Mouse (Mus musculus) MN1 (cell line): ENCODE measurements around the gene Mb21d2.
A peak's percentile ranks its signal among the peaks of the same experiment; 100 is the strongest.

ENCODE experiments used
- DNase-seq: peaks from one replicate; pipeline ENCODE4 v3.0.0-alpha.2; 2016; ENCODE audit warnings: low spot score

Mb21d2 gene

GRCm38 (mm10) chr16:28899161-28899540 is 30.3 kb downstream of the Mb21d2 start:
- DNase-seq = no peak

DNA sequence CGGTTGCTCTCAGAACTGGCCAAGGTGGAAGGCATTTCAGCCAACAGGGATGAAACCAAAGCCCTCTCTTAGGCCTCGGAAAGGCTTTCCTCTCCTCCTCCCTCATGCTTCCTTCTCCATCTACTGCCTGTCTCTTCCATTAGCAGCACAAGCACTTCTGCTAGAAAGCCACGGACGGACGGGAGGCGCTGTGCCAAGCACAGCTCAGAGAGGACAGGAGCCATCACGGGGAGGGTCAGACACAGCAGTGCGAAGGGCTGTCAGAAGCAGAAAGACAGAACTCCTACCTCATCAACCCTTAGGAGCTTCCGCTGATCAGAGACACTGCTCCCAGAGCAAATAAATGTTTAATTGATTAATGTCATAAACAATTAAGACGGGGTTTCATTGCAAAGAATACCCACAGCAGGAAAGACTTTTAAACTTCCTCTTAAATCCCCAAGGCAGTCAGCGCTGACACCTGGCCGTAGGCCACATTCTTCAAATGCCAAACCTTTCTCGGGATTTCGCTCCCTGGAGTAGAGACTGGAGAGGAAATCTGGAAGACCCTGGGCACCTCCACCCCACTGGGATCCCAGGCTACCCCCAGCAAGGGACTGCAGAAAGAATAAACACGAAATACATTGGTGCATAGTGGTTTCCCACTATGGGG is 30.8 kb downstream of the Mb21d2 start:
- DNase-seq = no peak

GRCm38 (mm10) chr16:28896571-28896970 is 32.9 kb downstream of the Mb21d2 start:
- no peak for DNase-seq

GRCm38 (mm10) chr16:28894872-28895271 is 34.6 kb downstream of the Mb21d2 start:
- DNase-seq = no peak

DNA sequence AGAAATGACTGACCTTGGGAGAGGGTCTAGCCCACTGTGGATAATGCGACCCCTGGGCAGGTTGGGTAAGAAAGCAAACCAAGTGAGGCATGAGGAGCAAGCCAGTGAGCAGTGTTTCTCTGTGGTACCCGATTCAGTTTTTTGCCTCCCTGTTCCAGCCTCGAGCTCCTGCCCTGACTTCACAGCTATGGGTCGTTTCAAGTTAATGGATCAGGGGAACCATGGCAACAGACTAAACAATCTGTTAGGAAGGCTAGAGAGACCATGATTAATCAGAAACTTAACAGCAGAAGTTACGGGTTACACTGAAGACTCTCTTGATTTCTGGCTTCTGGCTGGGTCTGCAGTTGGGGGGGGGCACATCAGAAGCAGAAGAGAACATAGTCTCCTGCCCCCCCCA is 36.2 kb downstream of the Mb21d2 start:
- DNase-seq = no peak

GRCm38 (mm10) chr16:28886201-28886745 is 43.2 kb downstream of the Mb21d2 start:
- DNase-seq = no peak

GRCm38 (mm10) chr16:28885474-28885873 is 44.0 kb downstream of the Mb21d2 start:
- no peak for DNase-seq

- DNase-seq = no peak
Measured at GRCm38 (mm10) chr16:28884661-28885060, 44.8 kb downstream of the Mb21d2 start.

DNA sequence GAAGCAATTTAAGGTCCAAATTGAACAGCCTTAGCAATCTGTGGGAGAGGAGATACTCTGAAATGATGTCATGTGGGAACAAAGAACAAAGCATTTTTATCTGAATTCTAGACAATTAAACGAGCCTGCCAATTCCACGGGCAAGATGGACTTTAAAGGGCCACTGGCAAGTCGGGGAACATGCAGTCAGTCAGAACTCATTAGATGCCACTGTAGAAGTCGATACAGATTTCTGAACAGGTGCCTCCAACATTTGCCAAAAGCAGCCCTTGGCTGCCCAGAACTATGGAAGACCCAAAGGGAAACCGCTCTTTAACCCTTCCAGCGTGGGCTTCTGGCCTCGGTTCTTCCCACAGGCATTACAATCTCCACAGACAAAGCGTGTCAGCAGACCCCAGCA is 45.8 kb downstream of the Mb21d2 start:
- DNase-seq = no peak

DNA sequence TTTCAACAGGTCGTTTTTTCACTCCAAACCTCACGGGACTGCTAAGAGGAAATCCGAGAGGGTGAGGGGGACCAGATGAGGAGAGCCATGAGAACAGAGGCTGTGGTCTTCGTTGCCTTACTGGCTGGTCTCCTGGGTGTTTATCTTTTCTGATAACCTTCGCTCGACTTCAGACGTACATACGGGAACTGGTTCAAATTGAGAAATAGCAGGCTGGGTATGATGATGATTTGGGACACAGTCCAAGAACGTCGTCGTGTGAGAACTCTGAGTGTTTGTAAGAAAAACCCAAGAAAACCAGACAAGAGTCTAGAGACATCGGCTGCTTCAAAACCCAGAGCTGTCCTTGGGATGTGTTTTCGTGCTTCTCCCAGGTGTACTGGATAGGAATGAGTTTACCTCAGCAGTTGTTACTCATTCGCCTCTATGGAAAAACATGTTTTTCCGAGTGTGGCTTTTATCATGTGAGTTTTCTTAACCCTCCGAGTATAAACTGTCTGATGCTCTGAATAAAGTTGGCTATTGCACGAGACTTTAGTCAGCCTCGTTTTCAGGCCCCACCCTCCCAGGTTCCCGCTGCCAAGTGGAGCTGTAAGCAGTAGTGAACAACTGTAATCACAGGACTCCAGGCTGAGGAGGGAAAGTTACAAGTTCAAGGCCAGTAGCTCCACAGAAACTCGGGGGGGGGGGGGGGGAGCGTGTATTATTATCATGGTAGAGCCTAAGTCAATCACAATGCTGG is 46.6 kb downstream of the Mb21d2 start:
- no peak for DNase-seq

DNA sequence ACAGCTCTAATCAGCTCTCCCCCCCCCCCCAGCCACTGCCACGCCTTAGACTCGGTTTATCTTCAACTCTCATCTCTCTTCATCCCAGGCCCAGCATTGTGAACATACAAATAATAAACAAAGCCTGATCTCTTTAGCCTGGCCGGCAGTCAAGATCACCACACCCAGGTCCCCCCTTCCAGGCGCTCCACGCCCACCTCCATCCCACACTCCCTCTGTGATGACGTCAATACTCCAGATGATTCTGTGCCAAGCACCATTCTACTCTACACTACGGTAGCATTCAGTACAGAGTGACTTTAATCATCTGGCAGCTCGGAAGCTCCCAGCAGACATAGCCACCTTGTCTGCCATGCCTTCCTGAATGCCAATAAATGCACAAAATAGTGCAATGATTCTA is 47.7 kb downstream of the Mb21d2 start:
- DNase-seq = peak; percentile 18

- no peak for DNase-seq
Measured at GRCm38 (mm10) chr16:28880756-28881155, 48.7 kb downstream of the Mb21d2 start.

GRCm38 (mm10) chr16:28880307-28880681 is 49.2 kb downstream of the Mb21d2 start:
- no peak for DNase-seq

GRCm38 (mm10) chr16:28879636-28880306 is 49.7 kb downstream of the Mb21d2 start:
- no peak for DNase-seq

DNA sequence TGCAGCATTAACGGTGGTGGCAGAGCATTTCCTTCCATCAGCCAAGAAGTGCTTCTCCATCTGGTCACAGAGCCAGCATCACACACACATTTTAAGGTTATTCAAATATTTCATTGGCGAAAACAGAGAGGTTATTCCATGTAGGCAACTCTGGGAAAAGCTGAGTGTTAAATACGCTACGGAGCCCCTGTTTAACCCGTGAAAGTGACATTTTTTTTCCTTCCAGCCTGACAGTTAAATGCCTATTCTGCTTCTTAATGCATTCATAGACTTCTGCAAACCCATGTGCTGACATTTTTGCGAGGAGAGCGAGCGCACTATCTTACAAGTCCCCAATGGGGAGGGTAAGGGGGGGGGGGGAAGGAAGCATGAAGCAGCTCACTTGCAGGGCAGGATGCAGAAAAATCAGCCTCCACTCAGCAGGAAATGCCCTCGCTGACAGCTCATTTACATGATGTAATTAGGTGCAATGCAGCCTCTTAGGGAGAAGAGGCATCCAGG is 52.3 kb downstream of the Mb21d2 start:
- DNase-seq = no peak

- no peak for DNase-seq
Measured at GRCm38 (mm10) chr16:28873404-28873895, 56.0 kb downstream of the Mb21d2 start.

- DNase-seq = no peak
Measured at GRCm38 (mm10) chr16:28870860-28871259, 58.6 kb downstream of the Mb21d2 start.

DNA sequence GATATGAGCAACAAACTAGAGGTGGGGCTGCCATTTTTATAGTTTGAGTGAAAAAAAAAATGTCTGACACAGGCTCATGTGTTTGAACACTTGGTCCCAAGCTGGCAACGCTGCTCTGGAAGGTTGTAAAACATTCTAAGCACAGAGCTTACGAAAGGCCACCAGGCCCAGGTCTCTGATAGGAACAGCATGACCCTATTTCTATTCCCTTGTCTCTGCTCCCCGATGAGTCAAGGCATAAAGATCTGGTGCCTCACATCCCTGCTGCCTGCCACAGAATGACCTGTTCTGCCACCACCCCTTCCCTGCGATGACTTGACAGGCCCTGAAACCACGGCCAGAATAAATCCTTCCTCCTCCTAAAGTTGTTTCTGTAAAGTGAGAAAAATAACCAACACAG is 59.0 kb downstream of the Mb21d2 start:
- DNase-seq = no peak

GRCm38 (mm10) chr16:28868864-28869263 is 60.6 kb downstream of the Mb21d2 start:
- DNase-seq = no peak

DNA sequence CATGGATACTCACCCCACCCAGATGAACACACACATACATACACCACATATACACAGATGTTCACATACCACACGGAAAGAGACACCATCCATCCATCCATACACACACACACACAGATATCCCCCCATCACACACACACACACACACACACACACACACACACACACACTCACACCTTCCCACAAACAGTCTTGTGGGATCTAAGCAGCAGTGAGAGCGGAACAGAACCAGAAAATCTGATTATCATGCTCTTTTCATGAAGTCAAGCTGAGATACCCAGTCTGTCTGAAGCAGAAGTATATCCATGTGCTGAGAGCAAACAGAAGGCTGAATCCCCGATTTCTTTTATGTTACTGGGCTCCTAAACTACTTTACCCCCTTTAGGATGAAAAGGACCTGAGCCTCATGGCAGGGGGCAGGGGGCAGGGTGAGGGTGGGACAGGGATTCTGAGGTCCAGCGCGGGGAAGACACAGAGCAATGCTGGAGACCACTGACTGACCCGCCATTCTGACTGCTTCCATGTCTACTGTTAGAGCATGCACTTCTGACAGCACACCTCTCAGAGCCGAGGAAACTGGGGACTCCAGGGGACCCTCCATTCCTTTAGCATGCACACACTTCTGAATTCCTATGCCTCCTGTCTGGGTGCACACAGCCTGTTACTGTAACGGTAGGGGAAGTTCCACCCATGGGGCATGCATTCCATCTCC is 62.7 kb downstream of the Mb21d2 start:
- no peak for DNase-seq

DNA sequence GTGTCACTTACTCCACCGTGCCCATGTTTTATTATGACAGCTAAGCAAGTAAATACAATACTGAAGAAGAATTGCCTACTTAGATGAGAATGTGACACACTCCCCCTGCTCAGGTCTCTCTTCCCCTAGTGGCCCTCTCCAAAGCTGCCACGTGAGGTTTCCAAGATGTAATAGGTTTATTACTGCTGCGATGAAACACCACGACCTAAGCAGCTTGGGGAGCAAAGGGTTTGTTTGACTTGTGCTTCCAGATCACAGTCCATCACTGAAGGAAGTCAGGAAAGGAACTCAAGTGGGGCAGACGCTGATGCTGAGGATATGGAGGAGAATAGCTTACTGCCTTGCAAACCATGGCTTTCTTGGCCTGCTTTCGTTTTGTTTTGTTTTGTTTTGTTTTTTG is 65.9 kb downstream of the Mb21d2 start:
- no peak for DNase-seq

GRCm38 (mm10) chr16:28862093-28862492 is 67.4 kb downstream of the Mb21d2 start:
- DNase-seq = no peak
